Mouse (Mus musculus) mature B cell (primary cell): ENCODE measurements around the gene Ern1.
"Not testable (repeated sequence)": the region's sequence is repeated elsewhere in the genome, so short reads cannot be mapped to it uniquely, and the experiment has no call there.

Source experiments
- in situ Hi-C: fragments of 300-500 bp; cut with MboI; formaldehyde crosslinking; loops from 2 replicates; pipeline ENCODE4 v1.14.3; 2019

The Ern1 gene

GRCm38 (mm10) chr11:106502631-106503424 lies 15.2 kb upstream of the Ern1 start:
- in situ Hi-C loops = no loop called here

- in situ Hi-C loops = no loop called here
Observed at GRCm38 (mm10) chr11:106502159-106502505, 14.5 kb upstream of the Ern1 start.

GRCm38 (mm10) chr11:106501308-106502158 lies 13.9 kb upstream of the Ern1 start:
- in situ Hi-C loops = no loop called here

DNA sequence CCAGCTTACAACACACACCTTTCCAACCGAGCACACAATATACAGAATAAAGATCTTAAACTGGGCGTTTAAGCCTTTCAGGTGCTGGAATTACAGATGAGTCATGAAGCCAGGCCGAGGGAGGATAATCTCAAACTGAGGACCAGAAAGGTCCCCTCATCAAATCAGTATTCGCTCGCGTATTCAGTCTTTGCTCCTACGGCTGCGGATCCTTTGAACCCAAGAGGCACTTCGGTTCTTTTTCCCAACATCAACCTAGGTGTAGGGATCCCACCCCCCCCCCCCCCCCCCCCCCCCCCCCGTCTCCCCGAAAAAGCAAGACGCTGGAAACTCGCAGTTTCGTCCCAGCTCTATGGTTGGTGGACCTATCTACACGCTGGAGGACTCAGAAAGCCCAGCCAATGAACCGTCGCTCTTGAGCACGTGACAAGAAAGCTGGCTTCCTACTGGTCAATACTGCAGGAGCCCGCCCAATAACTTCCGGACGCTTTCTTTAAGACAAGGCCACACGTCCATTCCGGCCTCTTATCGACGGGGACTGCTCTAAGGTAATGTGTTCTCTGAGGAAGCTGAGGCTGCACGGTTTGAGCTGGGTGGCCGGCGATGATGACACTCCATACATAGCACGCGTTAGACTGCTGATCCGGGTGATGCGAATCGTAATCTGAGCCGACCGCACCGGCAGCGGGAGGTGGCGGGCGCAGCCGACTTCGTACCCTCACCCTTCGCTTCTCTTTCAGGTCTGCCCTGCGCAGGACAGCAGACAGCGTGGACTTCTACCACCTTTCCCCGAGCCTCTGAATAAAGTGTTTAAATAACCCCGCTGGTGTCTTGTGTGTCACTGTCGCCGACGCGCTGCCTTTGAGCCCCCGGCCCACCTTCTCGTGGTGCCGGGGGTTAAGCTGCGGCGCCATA lies 13.0 kb upstream of the Ern1 start:
- in situ Hi-C loops = no loop called here

DNA sequence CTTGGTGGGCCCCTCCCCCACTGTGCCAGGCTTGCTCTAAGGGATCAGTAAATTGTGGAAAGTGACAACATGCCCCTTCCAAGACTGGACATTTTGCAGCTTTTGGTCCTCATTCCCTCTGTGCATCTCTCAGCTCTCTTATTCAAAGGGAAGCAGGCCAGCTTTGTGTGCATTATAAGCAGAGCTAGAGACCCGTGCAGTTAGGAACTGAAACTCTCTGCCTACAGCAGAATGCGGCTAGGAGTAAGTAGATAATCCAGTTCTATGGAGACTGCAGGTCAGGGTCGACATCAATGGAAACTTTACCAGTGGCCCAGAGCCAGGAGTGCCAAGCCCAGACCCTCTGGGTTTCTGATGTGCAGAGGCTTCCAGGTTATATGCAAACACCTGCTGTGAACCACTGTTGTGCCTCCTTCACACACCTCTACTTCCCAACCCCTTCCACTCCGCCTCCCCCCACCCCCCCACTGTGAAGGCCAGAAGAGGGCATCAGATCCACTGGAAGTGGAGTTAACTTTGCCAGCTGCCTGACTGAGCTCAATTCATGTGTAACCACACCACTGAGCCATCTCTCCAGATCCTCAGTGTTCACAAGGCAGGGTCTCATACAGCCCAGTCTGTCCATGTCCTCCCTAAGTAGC lies 11.2 kb upstream of the Ern1 start:
- in situ Hi-C loops = no loop called here

GRCm38 (mm10) chr11:106497926-106498325 lies 10.3 kb upstream of the Ern1 start:
- in situ Hi-C loops = no loop called here

DNA sequence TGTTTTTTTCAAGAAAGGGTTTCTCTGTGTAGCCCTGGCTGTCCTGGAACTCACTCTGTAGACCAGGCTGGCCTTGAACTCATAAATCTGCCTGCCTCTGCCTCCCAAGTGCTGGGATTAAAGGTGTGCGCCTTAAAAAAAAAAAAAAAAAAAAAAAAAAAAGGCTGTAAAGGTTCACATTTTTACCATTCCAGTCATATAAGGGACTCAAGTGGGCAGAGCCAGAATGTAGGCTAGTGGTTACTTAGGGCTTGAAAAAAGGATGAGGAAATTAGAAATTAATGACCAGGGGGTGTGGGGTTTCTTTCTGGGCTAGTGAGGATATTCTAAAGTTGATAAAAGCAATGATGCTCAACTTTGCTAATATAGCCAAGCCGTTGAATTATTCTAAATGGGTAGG lies 9.4 kb upstream of the Ern1 start:
- in situ Hi-C loops = not testable (repeated sequence)

GRCm38 (mm10) chr11:106492984-106493669 lies 5.5 kb upstream of the Ern1 start:
- in situ Hi-C loops = loop anchor here (5.0 kb wide), 1 partner anchor 76 kb away; no protein-coding TSS in a partner anchor

- in situ Hi-C loops = loop anchor here (5.0 kb wide), 1 partner anchor 74 kb away; no protein-coding TSS in a partner anchor
Observed at GRCm38 (mm10) chr11:106491393-106491792, 3.7 kb upstream of the Ern1 start.

DNA sequence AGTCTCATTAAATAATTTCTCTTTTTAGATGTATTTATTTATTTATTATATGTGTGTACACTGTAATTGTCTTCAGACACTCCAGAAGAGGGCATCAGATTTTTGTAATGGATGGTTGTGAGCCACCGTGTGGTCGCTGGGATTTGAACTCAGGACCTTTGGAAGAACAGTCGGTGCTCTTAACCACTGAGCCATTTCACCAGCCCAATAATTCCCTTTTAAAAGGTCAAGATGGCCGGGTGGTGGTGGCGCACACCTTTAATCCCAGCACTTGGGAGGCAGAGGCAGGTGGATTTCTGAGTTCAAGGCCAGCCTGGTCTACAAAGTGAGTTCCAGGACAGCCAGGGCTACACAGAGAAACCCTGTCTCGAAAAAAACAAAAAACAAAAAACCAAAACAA lies 2.9 kb upstream of the Ern1 start:
- in situ Hi-C loops = loop anchor here (5.0 kb wide), 1 partner anchor 73 kb away; no protein-coding TSS in a partner anchor

DNA sequence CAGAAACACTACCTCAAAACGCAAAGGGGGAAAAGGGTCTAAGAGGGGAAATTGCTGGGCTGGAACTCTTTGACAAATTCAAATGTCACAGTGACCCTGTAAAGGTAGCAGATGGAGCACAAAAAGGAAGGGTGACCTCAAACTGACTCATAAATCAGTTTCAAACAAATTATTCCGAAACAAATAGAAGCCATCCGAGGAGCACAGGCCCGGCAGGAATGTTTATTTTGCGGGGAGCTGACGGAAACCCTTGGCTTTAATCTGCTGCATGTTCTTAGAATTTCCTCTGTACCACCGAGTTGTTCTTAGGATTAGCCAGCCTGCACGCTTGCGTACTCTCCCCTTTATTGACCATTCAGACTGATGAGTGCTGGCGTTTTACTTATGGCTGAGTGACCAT lies 2.4 kb upstream of the Ern1 start:
- in situ Hi-C loops = loop anchor here (5.0 kb wide), 1 partner anchor 73 kb away; no protein-coding TSS in a partner anchor

- in situ Hi-C loops = no loop called here
Observed at GRCm38 (mm10) chr11:106489036-106489693, 1.5 kb upstream of the Ern1 start.

GRCm38 (mm10) chr11:106488126-106488561 lies 492 bp upstream of the Ern1 start:
- in situ Hi-C loops = no loop called here

- in situ Hi-C loops = no loop called here
Observed at GRCm38 (mm10) chr11:106486866-106487732, 553 bp downstream of the Ern1 start.

- in situ Hi-C loops = no loop called here
Observed at GRCm38 (mm10) chr11:106486042-106486865, 1.4 kb downstream of the Ern1 start.

- in situ Hi-C loops = no loop called here
Observed at GRCm38 (mm10) chr11:106485611-106486010, 2.0 kb downstream of the Ern1 start.

- in situ Hi-C loops = no loop called here
Observed at GRCm38 (mm10) chr11:106484875-106485274, 2.8 kb downstream of the Ern1 start.

DNA sequence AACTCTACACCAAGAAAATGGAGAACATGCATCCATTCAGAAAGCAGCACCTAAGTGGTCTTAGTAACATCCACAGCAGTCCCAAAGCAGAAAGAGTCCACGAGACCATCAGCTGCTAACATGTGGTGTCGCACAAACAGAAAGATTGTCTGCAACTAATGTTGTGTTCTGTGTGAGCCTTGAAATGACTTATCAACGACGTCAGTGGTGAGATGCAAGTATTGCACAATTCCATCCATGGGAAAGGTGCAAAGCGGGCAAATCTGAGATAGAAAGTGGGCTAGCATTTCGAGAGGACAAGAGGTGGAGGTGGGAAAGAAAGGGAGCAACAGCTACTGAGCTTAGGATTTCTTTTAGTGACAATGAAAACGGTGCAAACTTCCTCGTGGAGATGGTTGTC lies 4.8 kb downstream of the Ern1 start:
- in situ Hi-C loops = no loop called here
